Mouse (Mus musculus) brain, adult 2 months (tissue): ENCODE measurements around the gene Rtn4rl1.

Experiments
- DNase-seq: peaks from one replicate; pipeline ENCODE4 v3.0.0; 2011; ENCODE audit warnings: low read depth, low spot score

Rtn4rl1 gene

GRCm38 (mm10) chr11:75247137-75247730, 53.7 kb downstream of the Rtn4rl1 start:
- DNase-seq: no peak

- no peak for DNase-seq
These were observed 56.0 kb downstream of the Rtn4rl1 start for GRCm38 (mm10) chr11:75249588-75249987.

GRCm38 (mm10) chr11:75251006-75251512, 57.5 kb downstream of the Rtn4rl1 start:
- no peak for DNase-seq

- DNase-seq: no peak
These were observed 58.0 kb downstream of the Rtn4rl1 start for GRCm38 (mm10) chr11:75251557-75252070.

- DNase-seq: peak; percentile 80
These were observed 60.8 kb downstream of the Rtn4rl1 start for GRCm38 (mm10) chr11:75254252-75254912.

GRCm38 (mm10) chr11:75255330-75255729, 61.7 kb downstream of the Rtn4rl1 start:
- no peak for DNase-seq

GRCm38 (mm10) chr11:75257056-75257648, 63.6 kb downstream of the Rtn4rl1 start:
- peak; percentile 76 for DNase-seq

GRCm38 (mm10) chr11:75259416-75259815, 65.8 kb downstream of the Rtn4rl1 start:
- DNase-seq: peak; percentile 95

GRCm38 (mm10) chr11:75259996-75260561, 66.5 kb downstream of the Rtn4rl1 start:
- DNase-seq: peak; percentile 84

GRCm38 (mm10) chr11:75261016-75261415, 67.4 kb downstream of the Rtn4rl1 start:
- DNase-seq: no peak

GRCm38 (mm10) chr11:75261730-75262129, 68.1 kb downstream of the Rtn4rl1 start:
- no peak for DNase-seq

- DNase-seq: no peak
These were observed 68.6 kb downstream of the Rtn4rl1 start for GRCm38 (mm10) chr11:75262181-75262580.

- no peak for DNase-seq
These were observed 69.2 kb downstream of the Rtn4rl1 start for GRCm38 (mm10) chr11:75262791-75263190.

GRCm38 (mm10) chr11:75263274-75263963, 69.8 kb downstream of the Rtn4rl1 start:
- no peak for DNase-seq

- DNase-seq: no peak
These were observed 70.4 kb downstream of the Rtn4rl1 start for GRCm38 (mm10) chr11:75263964-75264312.

GRCm38 (mm10) chr11:75264550-75264949, 71.0 kb downstream of the Rtn4rl1 start:
- no peak for DNase-seq

- DNase-seq: no peak
These were observed 72.0 kb downstream of the Rtn4rl1 start for GRCm38 (mm10) chr11:75265545-75265944.

- DNase-seq: peak; percentile 87
These were observed 74.3 kb downstream of the Rtn4rl1 start for GRCm38 (mm10) chr11:75267826-75268281.

GRCm38 (mm10) chr11:75268492-75268891, 74.9 kb downstream of the Rtn4rl1 start:
- peak; percentile 79 for DNase-seq

GRCm38 (mm10) chr11:75269213-75269612, 75.6 kb downstream of the Rtn4rl1 start:
- DNase-seq: no peak

- DNase-seq: no peak
These were observed 76.8 kb downstream of the Rtn4rl1 start for GRCm38 (mm10) chr11:75270276-75270984.
